Mouse (Mus musculus) thymus, postnatal 14 days (tissue): ENCODE results near the gene Mthfsd.
"Not testable (repeated sequence)": the region's sequence is repeated elsewhere in the genome, so short reads cannot be mapped to it uniquely, and the experiment has no call there.

Experiments
- DNase-seq: peaks from one replicate; pipeline ENCODE4 v3.0.0; 2021

Mthfsd gene

DNA sequence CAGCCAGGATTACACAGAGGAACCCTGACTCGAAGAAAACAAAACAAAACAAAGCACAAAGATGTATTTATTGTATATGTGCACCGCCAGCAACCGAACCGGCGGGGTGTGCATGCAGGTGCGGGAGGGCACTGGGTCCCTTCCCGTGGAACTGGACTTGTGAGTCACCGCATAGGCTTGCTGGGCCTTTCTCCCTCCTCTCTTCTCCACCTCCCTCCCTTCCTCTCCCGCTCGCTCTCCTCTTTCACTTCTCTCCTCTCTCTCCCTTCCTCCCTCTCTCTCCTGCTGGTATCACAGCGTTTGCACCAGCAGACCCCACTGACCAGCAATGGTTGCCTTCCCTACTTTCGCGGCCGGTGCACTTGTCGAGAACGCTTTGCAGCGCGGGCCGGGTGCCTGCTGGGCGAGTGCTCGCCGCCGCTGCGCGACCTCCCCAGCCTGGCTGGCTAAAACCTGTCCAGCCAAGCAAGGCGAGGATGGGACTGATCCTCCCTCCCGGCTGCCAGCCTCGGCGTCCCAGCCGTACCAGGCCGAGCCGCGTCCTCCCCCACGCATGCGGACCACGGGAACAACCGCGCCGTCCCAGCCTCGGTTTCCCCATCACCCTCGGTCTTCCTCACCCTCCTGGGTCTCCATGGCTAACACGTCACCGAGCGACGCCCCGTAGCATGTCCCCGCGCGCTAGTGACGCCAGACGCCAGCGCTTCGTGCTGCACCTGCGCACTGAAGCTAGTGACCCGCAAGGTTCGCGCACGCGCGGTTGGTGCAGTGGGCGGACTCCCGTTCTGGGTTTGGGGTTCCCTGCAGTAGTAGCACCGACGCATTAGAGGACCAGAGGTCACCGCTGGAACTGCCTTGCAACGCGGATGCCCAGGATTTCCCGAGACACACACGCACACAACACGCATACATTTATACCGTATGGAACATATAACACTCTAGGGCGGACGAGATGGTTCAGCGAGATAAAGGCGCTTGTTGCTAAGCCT lies at the start of gene Mthfsd:
TSS of gene Mthfsd (minus strand) at position 725 of the 989 bp plus-strand sequence.
- DNase-seq = peak; percentile 99

DNA sequence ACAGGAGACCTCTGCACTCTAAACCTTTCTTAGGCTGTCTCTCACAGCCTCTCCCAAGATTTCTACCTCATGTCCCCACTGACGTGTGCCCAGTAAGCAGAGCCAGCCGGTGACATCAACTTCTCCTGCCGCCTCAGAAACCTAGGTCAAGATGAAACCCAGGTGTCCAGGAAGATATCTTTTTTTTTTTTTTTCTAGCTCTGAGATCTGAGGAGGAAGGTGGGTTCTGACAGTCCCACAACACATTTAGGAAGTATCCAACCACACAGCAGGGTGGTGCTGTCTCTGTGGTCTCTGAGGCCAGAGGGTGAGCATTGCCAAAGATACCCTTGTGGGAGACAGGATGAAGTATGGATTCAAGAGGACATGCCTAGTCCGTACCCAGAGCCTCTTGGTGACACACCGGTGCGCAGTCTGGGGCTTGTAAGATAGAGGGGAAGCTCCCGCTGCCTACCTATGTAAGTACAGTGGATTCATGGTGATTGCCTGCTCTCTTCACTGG lies 48.8 kb upstream of the Mthfsd start:
- no peak for DNase-seq

GRCm38 (mm10) chr8:121152394-121152793 lies 44.2 kb upstream of the Mthfsd start:
- DNase-seq = no peak

GRCm38 (mm10) chr8:121148573-121149083 lies 40.4 kb upstream of the Mthfsd start:
- no peak for DNase-seq

GRCm38 (mm10) chr8:121145457-121146134 lies 37.4 kb upstream of the Mthfsd start:
- DNase-seq = not testable (repeated sequence)

GRCm38 (mm10) chr8:121136856-121137255 lies 28.7 kb upstream of the Mthfsd start:
- no peak for DNase-seq

- DNase-seq = no peak
These were observed 26.3 kb upstream of the Mthfsd start for GRCm38 (mm10) chr8:121134512-121134911.

GRCm38 (mm10) chr8:121134102-121134501 lies 25.9 kb upstream of the Mthfsd start:
- no peak for DNase-seq

DNA sequence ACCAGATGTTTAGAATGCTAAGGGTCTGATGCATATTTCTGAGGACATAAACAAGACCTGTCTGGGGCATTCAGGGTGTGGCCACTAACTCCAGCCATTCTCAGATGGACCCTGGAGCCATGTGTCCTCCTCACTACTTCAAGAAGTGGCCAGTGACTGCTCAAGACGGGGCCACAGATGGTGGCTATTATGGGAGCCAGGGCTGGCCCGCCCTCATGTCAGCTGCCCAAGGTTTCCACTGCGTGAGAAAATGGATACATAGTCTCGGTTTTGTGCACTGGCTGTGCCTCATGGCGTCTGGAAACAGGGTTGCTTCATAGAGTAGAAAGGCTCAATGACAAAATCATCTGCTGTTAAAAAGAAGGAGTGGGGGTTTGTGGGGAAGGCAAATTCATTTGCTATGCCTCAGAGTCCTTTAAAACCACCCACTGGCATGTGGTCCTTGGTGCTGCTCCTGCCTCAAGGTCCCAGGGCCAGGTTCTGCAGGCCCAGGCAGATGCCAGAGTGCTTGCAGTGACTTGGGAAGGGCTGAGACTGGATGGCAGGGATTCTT lies 24.8 kb upstream of the Mthfsd start:
- DNase-seq = no peak

DNA sequence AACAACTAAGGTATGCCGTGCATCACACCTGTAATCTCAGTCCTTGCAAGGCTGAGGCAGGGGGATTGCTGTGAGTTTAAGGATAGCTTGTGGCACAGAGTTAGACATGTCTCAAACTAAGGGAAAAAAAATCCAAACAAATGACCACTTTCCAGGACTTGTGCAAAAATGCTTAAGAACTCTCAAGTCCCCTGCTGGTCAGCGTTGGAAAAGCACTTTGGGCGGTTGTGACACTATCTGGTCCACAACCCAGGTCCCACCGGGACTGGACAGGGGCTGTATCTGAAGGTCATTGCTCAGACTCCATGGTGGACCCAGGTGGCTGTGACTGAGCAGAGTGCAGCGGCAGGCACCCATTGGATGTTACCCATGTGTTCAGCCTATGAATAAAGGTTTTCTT lies 22.3 kb upstream of the Mthfsd start:
- DNase-seq = no peak

DNA sequence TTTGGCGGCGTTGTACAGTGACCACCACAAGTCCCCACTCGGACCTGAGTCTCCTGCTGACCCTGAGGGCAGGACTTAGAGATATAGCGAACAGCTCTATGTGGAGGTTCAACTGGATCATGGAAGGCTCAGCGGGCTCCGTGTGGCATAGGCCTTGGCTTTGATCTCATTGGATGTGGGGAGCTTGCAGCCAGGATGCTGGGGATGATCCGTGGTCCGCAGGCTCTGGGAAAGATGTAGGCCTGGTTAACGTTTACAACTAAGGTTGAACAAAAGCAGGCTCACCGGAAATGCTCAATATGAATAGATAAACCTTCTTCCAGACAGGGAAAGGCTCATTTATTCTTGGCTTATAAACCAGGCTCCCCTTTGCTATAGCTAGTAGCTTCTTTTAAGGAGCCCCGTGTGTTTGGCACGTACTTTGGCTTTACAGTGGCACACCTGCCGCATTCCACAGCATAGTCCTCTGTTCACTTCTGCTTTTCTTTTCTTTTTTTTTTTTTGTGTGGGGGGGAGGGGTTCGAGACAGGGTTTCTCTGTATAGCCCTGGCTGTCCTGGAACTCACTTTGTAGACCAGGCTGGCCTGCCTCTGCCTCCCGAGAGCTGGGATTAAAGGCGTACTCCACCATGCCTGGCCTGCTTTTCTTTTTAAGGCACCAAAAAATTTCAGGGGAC lies 21.2 kb upstream of the Mthfsd start:
- no peak for DNase-seq

DNA sequence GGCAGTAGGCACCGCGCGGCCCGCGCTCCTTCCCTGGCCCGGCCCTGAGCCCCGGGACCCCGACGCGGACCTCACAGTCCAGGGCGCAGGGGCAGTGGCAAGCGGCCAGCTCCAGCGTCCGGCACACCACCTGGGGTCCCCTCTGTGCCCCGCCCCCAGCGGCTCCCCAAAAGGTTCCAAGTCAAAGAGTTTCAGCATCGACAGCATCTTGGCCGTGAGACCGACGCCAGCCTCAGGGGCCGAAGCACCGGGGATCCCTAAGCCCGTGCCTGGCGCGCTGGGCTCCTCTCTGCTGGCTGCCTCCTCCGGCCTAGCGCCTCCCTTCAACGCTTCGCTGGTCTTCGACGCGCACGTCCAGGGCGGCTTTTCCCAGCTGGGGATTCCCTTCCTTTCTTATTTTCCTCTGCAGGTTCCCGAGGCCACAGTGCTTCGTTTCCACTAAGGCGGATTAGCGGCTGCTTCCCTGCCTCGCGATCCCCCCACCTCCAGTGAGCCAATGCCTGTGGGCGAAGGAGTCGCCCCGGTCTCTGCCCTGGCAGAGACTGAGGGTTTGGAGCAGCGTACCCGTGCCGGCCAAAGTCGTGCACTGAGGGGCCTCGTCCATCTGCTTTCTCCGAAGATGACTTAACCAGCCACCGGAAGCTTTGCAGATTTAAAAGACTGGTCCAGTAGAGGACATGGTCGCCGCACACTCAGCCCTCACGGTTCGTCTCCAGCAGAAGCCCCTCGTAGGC lies 20.5 kb upstream of the Mthfsd start:
- DNase-seq = no peak

DNA sequence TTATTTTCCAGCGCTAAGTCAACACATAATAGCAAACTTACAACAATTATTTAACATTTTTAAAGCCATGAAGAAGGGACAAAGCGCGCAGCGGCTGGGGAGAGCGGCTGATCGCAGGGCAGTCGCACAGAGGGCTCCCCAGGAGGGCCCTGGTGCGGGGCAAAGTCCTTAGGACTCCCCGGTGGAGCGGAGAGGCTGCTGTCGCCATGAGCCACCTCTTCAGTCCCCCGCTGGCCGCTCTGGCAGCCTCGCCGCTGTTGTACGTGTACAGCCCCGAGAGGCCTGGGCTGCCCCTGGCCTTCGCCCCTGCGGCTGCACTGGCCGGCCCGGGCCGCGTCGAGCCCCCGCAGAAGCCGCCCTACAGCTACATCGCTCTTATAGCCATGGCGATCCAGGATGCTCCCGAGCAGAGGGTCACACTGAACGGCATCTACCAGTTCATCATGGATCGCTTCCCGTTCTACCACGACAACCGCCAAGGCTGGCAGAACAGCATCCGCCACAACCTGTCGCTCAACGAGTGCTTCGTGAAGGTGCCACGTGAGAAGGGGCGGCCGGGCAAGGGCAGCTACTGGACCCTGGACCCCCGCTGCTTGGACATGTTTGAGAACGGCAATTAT lies 19.7 kb upstream of the Mthfsd start, which contains the start of gene Foxl1:
TSS of gene Foxl1 (plus strand) at position 185 of the 620 bp plus-strand sequence.
- no peak for DNase-seq

DNA sequence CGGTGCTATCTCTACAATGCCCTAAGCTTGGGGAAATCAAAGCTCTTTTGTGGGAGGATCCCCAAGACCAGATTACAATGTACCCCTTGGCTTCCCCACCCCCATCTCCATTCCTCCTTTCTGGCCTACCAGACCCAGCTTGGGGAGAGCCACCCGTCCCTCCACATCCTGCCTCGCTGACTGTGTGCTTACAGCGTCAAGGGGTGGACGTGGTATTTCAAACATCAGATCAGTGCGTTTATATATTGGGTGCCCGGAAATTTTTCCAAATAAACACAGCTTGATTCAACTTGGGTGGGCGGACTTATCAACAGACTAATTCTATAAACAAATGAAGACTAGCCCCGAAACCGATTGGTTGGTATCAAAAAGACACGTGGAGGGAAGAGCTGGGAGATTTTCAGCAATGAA lies 19.1 kb upstream of the Mthfsd start:
- DNase-seq = no peak

GRCm38 (mm10) chr8:121126694-121127093 lies 18.5 kb upstream of the Mthfsd start:
- DNase-seq = no peak

GRCm38 (mm10) chr8:121126191-121126590 lies 18.0 kb upstream of the Mthfsd start:
- no peak for DNase-seq

DNA sequence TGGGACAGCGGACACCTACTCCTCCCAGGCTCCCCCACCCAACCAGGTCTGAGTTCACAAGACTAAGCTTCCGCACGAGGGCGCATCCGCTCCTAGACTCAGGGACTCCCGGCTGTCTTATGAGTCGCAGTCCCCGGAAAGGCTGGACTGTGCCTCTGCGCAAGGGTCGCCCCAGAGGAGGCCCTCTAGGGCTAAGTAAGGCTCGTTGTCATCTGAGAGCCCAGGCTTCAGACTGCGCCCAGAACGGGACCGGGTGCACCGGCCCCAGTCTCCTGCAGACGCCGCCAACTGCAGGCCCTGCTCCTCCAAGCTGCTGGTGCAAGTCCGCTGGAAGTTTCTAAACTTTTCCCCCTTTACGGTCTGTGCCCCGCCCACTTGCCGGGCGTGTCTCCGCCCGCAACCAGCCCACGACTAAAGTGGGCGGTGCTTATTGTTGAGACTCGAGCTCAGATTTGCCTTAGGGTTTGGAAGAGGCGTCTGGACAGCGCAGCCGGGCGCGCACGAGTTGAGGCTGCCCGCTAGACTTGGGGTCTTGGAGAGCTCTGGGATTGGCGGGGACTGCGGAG lies 17.2 kb upstream of the Mthfsd start:
- DNase-seq = peak; percentile 29

DNA sequence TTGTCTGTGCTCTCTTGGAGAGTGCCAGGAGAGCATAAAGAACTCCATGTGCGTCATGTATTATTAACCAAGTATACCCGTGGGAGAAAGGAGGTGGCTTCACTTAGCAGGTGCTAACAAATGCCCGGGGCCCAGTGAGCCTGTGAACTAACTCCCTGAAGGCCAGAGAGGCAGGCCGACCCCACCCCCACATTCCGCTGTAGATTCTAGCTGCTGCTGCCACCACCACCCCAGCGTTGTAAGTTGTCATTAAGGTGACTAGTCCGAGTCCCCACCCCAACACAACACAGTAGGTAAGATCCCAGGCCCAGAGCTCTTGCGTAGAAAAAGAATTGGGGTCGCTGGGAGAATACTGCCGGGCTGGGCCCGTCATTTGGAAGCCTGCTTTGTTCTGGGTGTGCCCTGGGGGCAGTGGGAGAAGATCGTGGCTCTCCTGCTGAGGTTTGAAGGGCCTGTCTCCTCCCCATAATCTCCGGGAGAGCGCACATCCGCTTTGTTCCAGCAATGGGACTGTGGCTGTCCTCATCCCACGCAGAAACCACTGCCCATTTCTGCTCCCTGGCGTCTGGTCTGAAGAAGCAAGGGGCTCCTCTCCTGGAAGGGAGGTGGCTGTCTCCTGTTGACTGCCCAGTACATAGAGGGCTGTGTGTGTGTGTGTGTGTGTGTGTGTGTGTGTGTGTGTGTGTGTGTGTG lies 16.5 kb upstream of the Mthfsd start:
- no peak for DNase-seq

- no peak for DNase-seq
These were observed 14.9 kb upstream of the Mthfsd start for GRCm38 (mm10) chr8:121123113-121123512.

- no peak for DNase-seq
These were observed 14.2 kb upstream of the Mthfsd start for GRCm38 (mm10) chr8:121122368-121122767.
